Mouse (Mus musculus): ENCODE results near the gene Ugt1a6b. TPM values are rescaled to one million over a fixed set of nuclear protein-coding genes. Genes with fewer than 3 reads are reported as not detected.
A peak's percentile ranks its signal among the peaks of the same experiment; 100 is the strongest.
"Not testable (repeated sequence)": the region's sequence is repeated elsewhere in the genome, so short reads cannot be mapped to it uniquely, and the experiment has no call there.

The Ugt1a6b gene
- total RNA-seq, 2 experiments from 2014 or later: 0.54 TPM; not detected in 1

- no peak for TF ChIP-seq CTCF (conservative IDR thresholded peaks at IDR 0.05)
- H3K27ac ChIP-seq: no peak overlapping the region
- no peak for DNase-seq (ENCODE audit: low spot score in 2 of 2)
- H3K4me3 ChIP-seq: no peak overlapping the region
These were observed 1.8 kb downstream of the Ugt1a6b start for GRCm38 (mm10) chr1:88104667-88105430.

GRCm38 (mm10) chr1:88105656-88106055 is 2.6 kb downstream of the Ugt1a6b start:
- H3K27ac ChIP-seq: no peak overlapping the region
- no peak for TF ChIP-seq CTCF (conservative IDR thresholded peaks at IDR 0.05)
- DNase-seq (ENCODE audit: low spot score in 2 of 2): no peak

GRCm38 (mm10) chr1:88109027-88109557 is 6.0 kb downstream of the Ugt1a6b start:
- DNase-seq (ENCODE audit: low spot score in 2 of 2); H3K4me3 ChIP-seq; H3K27ac ChIP-seq: not testable (repeated sequence)

More at GRCm38 (mm10) chr1:88105656-88106055, 2.6 kb downstream of the Ugt1a6b start:
- no peak overlapping the region for H3K4me3 ChIP-seq

- not testable (repeated sequence) for DNase-seq (ENCODE audit: low spot score in 2 of 2); H3K27ac ChIP-seq; H3K4me3 ChIP-seq
These were observed 6.6 kb downstream of the Ugt1a6b start for GRCm38 (mm10) chr1:88109604-88110003.

GRCm38 (mm10) chr1:88112769-88113168 is 9.7 kb downstream of the Ugt1a6b start:
- DNase-seq (ENCODE audit: low spot score in 2 of 2); H3K27ac ChIP-seq; H3K4me3 ChIP-seq: not testable (repeated sequence)

- not testable (repeated sequence) for H3K27ac ChIP-seq; H3K4me3 ChIP-seq; DNase-seq (ENCODE audit: low spot score in 2 of 2)
- TF ChIP-seq CTCF (conservative IDR thresholded peaks at IDR 0.05): peak; percentile 56
These were observed 17.5 kb downstream of the Ugt1a6b start for GRCm38 (mm10) chr1:88120550-88120949.

GRCm38 (mm10) chr1:88121521-88121920 is 18.5 kb downstream of the Ugt1a6b start:
- H3K27ac ChIP-seq; DNase-seq (ENCODE audit: low spot score in 2 of 2); H3K4me3 ChIP-seq: not testable (repeated sequence)
- peak; percentile 42 for TF ChIP-seq CTCF (conservative IDR thresholded peaks at IDR 0.05)

- not testable (repeated sequence) for H3K27ac ChIP-seq; H3K4me3 ChIP-seq; DNase-seq (ENCODE audit: low spot score in 2 of 2)
- peak; percentile 48 for TF ChIP-seq CTCF (conservative IDR thresholded peaks at IDR 0.05)
These were observed 22.8 kb downstream of the Ugt1a6b start for GRCm38 (mm10) chr1:88125827-88126360.

- DNase-seq (ENCODE audit: low spot score in 2 of 2): not testable (repeated sequence)
These were observed 26.0 kb downstream of the Ugt1a6b start for GRCm38 (mm10) chr1:88129091-88129490.

GRCm38 (mm10) chr1:88130223-88130622 is 27.2 kb downstream of the Ugt1a6b start:
- H3K27ac ChIP-seq; DNase-seq (ENCODE audit: low spot score in 2 of 2); H3K4me3 ChIP-seq: not testable (repeated sequence)

More at GRCm38 (mm10) chr1:88129091-88129490, 26.0 kb downstream of the Ugt1a6b start:
- not testable (repeated sequence) for H3K27ac ChIP-seq, H3K4me3 ChIP-seq

GRCm38 (mm10) chr1:88133908-88134456 is 30.9 kb downstream of the Ugt1a6b start:
- DNase-seq (ENCODE audit: low spot score in 2 of 2): no peak
- Histone ChIP-seq H3K27ac (no peak overlapping the region), H3K4me3 (no peak overlapping the region)
- TF ChIP-seq CTCF (conservative IDR thresholded peaks at IDR 0.05): no peak

GRCm38 (mm10) chr1:88134457-88135011 is 31.5 kb downstream of the Ugt1a6b start, which contains the start of gene Ugt1a6a:
Ugt1a6a (plus strand) TSS chr1:88134809.
- not testable (repeated sequence) for H3K27ac ChIP-seq; DNase-seq (ENCODE audit: low spot score in 2 of 2); H3K4me3 ChIP-seq

GRCm38 (mm10) chr1:88135229-88135904 is 32.3 kb downstream of the Ugt1a6b start:
- H3K27ac ChIP-seq; DNase-seq (ENCODE audit: low spot score in 2 of 2); H3K4me3 ChIP-seq: not testable (repeated sequence)

Measured in layer of hippocampus, adult 2 months (tissue).